In the genomic region with DNA sequence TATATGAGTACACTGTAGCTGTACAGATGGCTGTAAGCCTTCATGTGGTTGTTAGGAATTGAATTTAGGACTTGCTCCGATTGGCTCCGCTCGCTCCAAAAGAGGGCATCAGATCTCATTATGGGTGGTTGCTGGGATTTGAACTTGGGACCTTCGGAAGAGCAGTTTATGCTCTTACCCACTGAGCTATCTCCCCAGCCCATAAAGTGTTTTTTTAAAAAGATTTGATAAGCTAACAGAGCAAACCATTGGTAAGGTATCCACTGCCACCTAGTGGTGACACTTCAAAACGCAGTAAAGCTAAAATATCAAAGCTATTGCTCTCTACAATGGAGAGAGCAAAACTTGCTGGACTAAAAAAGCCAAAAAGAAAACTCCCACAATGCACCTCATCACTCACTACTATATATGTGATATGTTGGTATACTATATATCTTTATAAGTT, we compare ENCODE assay signal across 7 mouse cellular contexts. TPM values are rescaled to one million over a fixed set of nuclear protein-coding genes. Genes with fewer than 3 reads are reported as not detected.
DNase-seq lines count a peak whose midpoint lies in the region; ATAC-seq and TF ChIP-seq lines count a peak whose summit lies in the region.

No protein-coding gene starts in this region.

- ATAC-seq in CD4-positive, CD25-positive, alpha-beta regulatory T cell, adult 4 months: peak; percentile 90
- ATAC-seq in heart, postnatal 0 days (ENCODE audit: insufficient read depth, low read depth): 0 out of 2 replicates have a peak, but pooled peaks have one; percentile 24
- ATAC-seq in lung, embryonic 15.5 days (ENCODE audit: borderline replicate concordance, extremely low read depth, low FRiP score, low TSS enrichment): peak; percentile 27; the same call in 1 of the 2 replicates

- DNase-seq in MN1 (ENCODE audit: low spot score): peak; percentile 79
- peak; percentile 32 to 68 for DNase-seq in cerebellum, postnatal 36 days
- peak; percentile 75 for DNase-seq in heart, postnatal 0 days (ENCODE audit: low spot score)
- DNase-seq in kidney, postnatal 10 days: peak; percentile 77
- DNase-seq in retina, embryonic 14.5 days (ENCODE audit: low spot score): peak; percentile 89

- H3K9me3 ChIP-seq in heart, postnatal 0 days (replicated peaks; ENCODE audit: control insufficient read depth, low read length): no peaks in the 10 kb centered on the region
- H3K9me3 ChIP-seq in lung, embryonic 15.5 days: no peaks in the 10 kb centered on the region

- WGBS in heart, postnatal 0 days: 58% methylated on average over 5 of the region's 5 CpGs
- WGBS in lung, embryonic 15.5 days: 63% methylated on average over 5 of the region's 5 CpGs

- no peak overlapping the region for H3K9ac ChIP-seq in heart, postnatal 0 days (replicated peaks; ENCODE audit: low read depth, low read length)
- no peak overlapping the region for H3K9ac ChIP-seq in lung, embryonic 15.5 days

- TF ChIP-seq EP300 in heart, postnatal 0 days (IDR thresholded peaks at IDR 0.05; ENCODE audit: low read depth): no peak

- TF ChIP-seq CTCF in heart, postnatal 0 days (IDR thresholded peaks at IDR 0.05; ENCODE audit: low read depth): peak; percentile 78

- peaks cover under 1% of the 10 kb centered on the region; the same call in 1 of the 2 replicates for H3K4me1 ChIP-seq in heart, postnatal 0 days (ENCODE audit: control insufficient read depth, insufficient read depth)
- H3K4me1 ChIP-seq in lung, embryonic 15.5 days: no peaks in the 10 kb centered on the region

- H3K27me3 ChIP-seq in heart, postnatal 0 days (ENCODE audit: control insufficient read depth, insufficient read depth, low read length): no peaks in the 10 kb centered on the region
- H3K27me3 ChIP-seq in lung, embryonic 15.5 days: no peaks in the 10 kb centered on the region

- no peak overlapping the region for H3K27ac ChIP-seq in heart, postnatal 0 days (ENCODE audit: low read depth)
- H3K27ac ChIP-seq in lung, embryonic 15.5 days: no peak overlapping the region

- no peak overlapping the region for H3K4me2 ChIP-seq in heart, postnatal 0 days (ENCODE audit: low read depth, low read length)
- no peak overlapping the region for H3K4me2 ChIP-seq in lung, embryonic 15.5 days

- H3K4me3 ChIP-seq in heart, postnatal 0 days (ENCODE audit: low read depth, low read length): no peak overlapping the region
- no peak overlapping the region for H3K4me3 ChIP-seq in lung, embryonic 15.5 days

- H3K36me3 ChIP-seq in heart, postnatal 0 days (replicated peaks; ENCODE audit: control insufficient read depth, insufficient read depth, low read length): peaks cover 20% of the 10 kb centered on the region
- H3K36me3 ChIP-seq in lung, embryonic 15.5 days: peaks cover 15% of the 10 kb centered on the region; the same call in 1 of the 2 replicates

RNA-seq across cellular contexts. Expression of a gene that starts 30.0 kb away (rescaled TPM):
- polyA plus RNA-seq in CD4-positive, CD25-positive, alpha-beta regulatory T cell, adult 4 months (2017; shearing (Covaris generic)): not detected
- total RNA-seq in heart, postnatal 0 days (2014; rRNA removed; ENCODE audit: low replicate concordance): 51.9 and 68.1 TPM in 2 replicates
- 62.2 and 70.3 TPM in 2 replicates for polyA plus RNA-seq in heart, postnatal 0 days (2015; fragmentation: Nextera tagmentation; extraction: Ambion mirVana)
- 1.0 and 1.8 TPM in 2 replicates for polyA plus RNA-seq in lung, embryonic 15.5 days (2015; fragmentation: Nextera tagmentation; extraction: Ambion mirVana)

RNA-seq across cellular contexts. Expression of a gene that starts 37.2 kb away (rescaled TPM):
- 10 to 100 TPM; 11.3 to 15.0 TPM for polyA plus RNA-seq in CD4-positive, CD25-positive, alpha-beta regulatory T cell, adult 4 months (2017; shearing (Covaris generic))
- total RNA-seq in heart, postnatal 0 days (2014; rRNA removed; ENCODE audit: low replicate concordance): 19.0 and 19.2 TPM in 2 replicates
- 49.0 and 53.0 TPM in 2 replicates for polyA plus RNA-seq in heart, postnatal 0 days (2015; fragmentation: Nextera tagmentation; extraction: Ambion mirVana)
- 67.3 and 68.5 TPM in 2 replicates for polyA plus RNA-seq in lung, embryonic 15.5 days (2015; fragmentation: Nextera tagmentation; extraction: Ambion mirVana)

Comparison
In these comparisons a context has a peak if more than half of its experiments do, and no peak if none do; other contexts are left out.
1. ATAC-seq: peak in every context shown above with its lines; median percentile 90 in CD4-positive, CD25-positive, alpha-beta regulatory T cell, adult 4 months; 27 in lung, embryonic 15.5 days; 24 in heart, postnatal 0 days.
2. RNA of a gene that starts 30.0 kb away (polyA plus RNA-seq): 62.2 to 70.3 TPM in heart, postnatal 0 days; 1.0 to 1.8 TPM in lung, embryonic 15.5 days and not detected in CD4-positive, CD25-positive, alpha-beta regulatory T cell, adult 4 months; every median in the first group is over 10 times any median in the second.
3. Peak in every context shown above with its lines, with median percentiles within 50 percentile points of each other: DNase-seq.